Mouse (Mus musculus): Measurements from ENCODE around the gene Ptprr.

DNA sequence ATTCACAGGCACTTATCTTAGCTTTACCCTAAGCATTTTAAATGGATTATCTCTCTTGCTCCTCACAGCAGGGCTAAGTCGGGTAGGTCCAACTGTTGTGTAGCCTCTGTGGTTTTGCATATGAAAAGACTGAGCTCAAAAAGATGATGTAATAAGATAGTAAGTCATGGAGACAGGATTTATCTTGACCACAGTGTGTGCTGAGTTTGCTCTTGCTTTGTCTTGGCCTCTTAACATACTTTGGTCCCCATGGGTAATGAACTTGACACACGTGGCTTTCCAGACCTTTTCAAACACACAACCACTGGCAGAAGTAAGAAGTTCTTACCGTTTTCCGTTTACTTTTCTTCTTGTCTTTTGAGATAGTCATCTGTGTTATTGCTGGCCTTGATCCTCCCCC, 250.3 kb downstream of the Ptprr start:
- TF ChIP-seq CTCF (conservative IDR thresholded peaks at IDR 0.05; ENCODE audit: insufficient read depth, insufficient read length, low read depth, low read length), result no peak
- no peak for TF ChIP-seq POLR2A (IDR thresholded peaks at IDR 0.05; ENCODE audit: low read depth, low read length)
